Mouse (Mus musculus) naive thymus-derived CD4-positive, alpha-beta T cell, adult 5 months (primary cell): ENCODE measurements around the gene Ccnl1. TPM values are rescaled to one million over a fixed set of nuclear protein-coding genes. Genes with fewer than 3 reads are reported as not detected.

Experiments used
- polyA plus RNA-seq: library from polyadenylated mRNA; unstranded; fragments of 100-300 nt; shearing (Covaris generic); gene quantifications from one replicate; pipeline ENCODE4 v1.2.1, GENCODE M21; 2017

Gene Ccnl1
- 504 TPM for polyA plus RNA-seq

GRCm38 (mm10) chr3:65958102-65958839 lies at the start of gene Ccnl1:
TSS of gene Ccnl1 (minus strand) at chr3:65958249.

